Mouse (Mus musculus) forebrain, embryonic 11.5 days (tissue): ENCODE data around the gene Calhm5. TPM values are rescaled to one million over a fixed set of nuclear protein-coding genes. Genes with fewer than 3 reads are reported as not detected.

Experiments
- ATAC-seq: fragments of 200-750 bp; cut with Nextera tagmentation; replicated peaks from 2 replicates; pipeline ENCODE4 v1.8.0; 2017; ENCODE audit warnings: moderate TSS enrichment; ENCODE audit not compliant: low FRiP score
- DNase-seq: peaks from one replicate; pipeline ENCODE4 v3.0.0-alpha.2; 2017; ENCODE audit warnings: low spot score
- H3K27ac ChIP-seq: fragments of 300-500 bp; sonication (generic); 2 replicates; pipeline ENCODE4 v1.5.1; 2014; ENCODE audit warnings: low read depth, low read length
- H3K27me3 ChIP-seq: fragments of 300-500 bp; sonication (generic); 2 replicates; pipeline ENCODE4 v1.6.1; 2014; ENCODE audit warnings: mild to moderate bottlenecking, low read length, mixed read lengths; ENCODE audit not compliant: control insufficient read depth, insufficient read depth
- H3K36me3 ChIP-seq: fragments of 300-500 bp; sonication (generic); 2 replicates; pipeline ENCODE4 v1.6.1; 2014; ENCODE audit warnings: mild to moderate bottlenecking, low read length, moderate library complexity, mixed read lengths; ENCODE audit not compliant: control insufficient read depth, insufficient read depth
- H3K4me1 ChIP-seq: fragments of 300-500 bp; sonication (generic); replicated peaks from 2 replicates; pipeline ENCODE4 v1.6.1; 2014; ENCODE audit warnings: low read length, mixed read lengths; ENCODE audit not compliant: control insufficient read depth, insufficient read depth
- H3K4me2 ChIP-seq: fragments of 300-500 bp; sonication (generic); 2 replicates; pipeline ENCODE4 v1.6.1; 2014; ENCODE audit warnings: low read depth, mild to moderate bottlenecking, low read length, moderate library complexity, mixed read lengths; ENCODE audit not compliant: severe bottlenecking
- H3K4me3 ChIP-seq: fragments of 300-500 bp; sonication (generic); 2 replicates; pipeline ENCODE4 v1.5.1; 2014; ENCODE audit warnings: low read depth, low read length
- H3K9ac ChIP-seq: fragments of 300-500 bp; sonication (generic); 2 replicates; pipeline ENCODE4 v1.6.1; 2014; ENCODE audit warnings: low read length
- H3K9me3 ChIP-seq: fragments of 300-500 bp; sonication (generic); 2 replicates; pipeline ENCODE4 v1.6.1; 2016; ENCODE audit warnings: low read length, mixed read lengths; ENCODE audit not compliant: control insufficient read depth
- WGBS: fragments of 180-500 bp; shearing (Covaris S2); extraction: QIAGEN DNeasy Blood & Tissue Kit; methylation state at CpG from one replicate; pipeline ENCODE4 v1.1.7; 2014; 5-methylcytosine and 5-hydroxymethylcytosine counted together
- polyA plus RNA-seq: library from polyadenylated mRNA; unstranded; fragments of >200 nt; fragmentation: Nextera tagmentation; extraction: Ambion mirVana; gene quantifications from 2 replicates; pipeline ENCODE4 v1.2.1, GENCODE M21; 2014

Gene Calhm5
- polyA plus RNA-seq, 1 experiment from 2014 or later: 0.20 TPM

DNA sequence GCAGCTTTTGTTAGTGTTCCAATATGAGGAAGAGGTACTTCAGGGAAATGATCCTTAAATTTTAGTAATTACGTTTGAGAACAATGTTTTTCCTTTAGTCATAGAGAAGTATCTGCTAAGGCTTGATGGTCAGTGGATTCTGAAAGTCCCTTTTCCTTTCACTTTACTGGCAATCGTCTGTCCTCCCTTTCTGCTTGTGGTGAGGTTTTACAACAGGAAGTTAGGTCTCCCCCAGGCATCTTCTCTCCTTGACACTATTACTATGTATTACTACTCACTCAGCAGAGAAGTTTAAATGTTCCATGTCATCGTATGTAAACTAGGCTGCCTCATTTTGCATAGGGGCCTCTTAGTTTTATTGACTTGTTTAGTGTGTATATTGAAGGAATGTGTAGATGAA, 6.8 kb downstream of the Calhm5 start:
- Histone ChIP-seq H3K4me2 (no peak overlapping the region), H3K9ac (no peak overlapping the region), H3K36me3 (no peaks in the 10 kb centered on the region), H3K9me3 (no peaks in the 10 kb centered on the region), H3K27me3 (no peaks in the 10 kb centered on the region), H3K4me1 (no peaks in the 10 kb centered on the region), H3K4me3 (no peak overlapping the region), H3K27ac (no peak overlapping the region)
- no peak for DNase-seq
- WGBS: 80% methylated on average over 3 of the region's 3 CpGs
- ATAC-seq: no peak

DNA sequence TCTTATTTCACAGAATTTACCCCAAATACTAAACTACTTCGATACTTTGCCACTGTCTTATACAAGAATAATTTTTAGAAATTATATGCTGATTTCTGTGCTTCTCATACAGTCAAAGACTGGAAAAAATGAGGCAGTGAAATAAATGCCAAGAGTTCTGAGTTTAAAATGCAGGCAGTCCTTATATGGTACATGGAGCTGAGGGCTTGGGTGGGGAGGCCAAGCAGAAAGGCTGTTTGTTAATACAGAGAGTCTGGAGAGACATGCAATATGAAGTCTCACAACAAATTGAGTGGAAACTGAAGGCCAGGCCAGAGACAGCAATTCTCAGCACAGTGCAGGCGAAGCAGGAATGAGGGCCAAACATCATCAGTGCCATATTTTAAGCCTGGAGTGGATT, 7.8 kb downstream of the Calhm5 start:
- Histone ChIP-seq H3K9ac (no peak overlapping the region), H3K4me1 (no peaks in the 10 kb centered on the region), H3K36me3 (no peaks in the 10 kb centered on the region), H3K4me3 (no peak overlapping the region), H3K27me3 (no peaks in the 10 kb centered on the region), H3K9me3 (no peaks in the 10 kb centered on the region), H3K27ac (no peak overlapping the region), H3K4me2 (no peak overlapping the region)
- WGBS: 85% methylated on average over 2 of the region's 2 CpGs
- no peak for ATAC-seq
- no peak for DNase-seq

DNA sequence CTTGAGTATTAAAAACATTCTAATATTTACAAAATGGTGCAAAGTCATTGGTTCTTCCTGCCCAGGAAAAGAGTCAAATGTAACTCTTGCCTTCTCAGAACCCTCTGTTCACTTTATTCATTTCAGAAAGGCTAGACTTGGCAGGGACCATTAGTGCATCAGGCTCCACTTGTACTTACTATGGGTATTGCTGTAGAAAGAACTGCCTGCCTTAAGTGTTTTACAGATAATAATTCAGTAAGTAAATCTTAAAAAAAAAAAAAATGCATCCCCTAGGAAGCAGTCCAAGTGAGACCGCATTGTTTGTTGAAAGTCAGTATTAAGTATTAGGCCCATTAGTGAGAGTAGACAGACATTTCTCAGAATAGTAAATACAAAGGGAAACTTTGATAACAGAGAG, 9.8 kb downstream of the Calhm5 start:
- H3K4me3 ChIP-seq: no peak overlapping the region
- H3K27me3 ChIP-seq: no peaks in the 10 kb centered on the region
- no peaks in the 10 kb centered on the region for H3K36me3 ChIP-seq
- H3K27ac ChIP-seq: no peak overlapping the region
- H3K4me1 ChIP-seq: no peaks in the 10 kb centered on the region
- 100% methylated on average over 1 of the region's 1 CpGs for WGBS
- ATAC-seq (no peak), DNase-seq (no peak)
- H3K9ac ChIP-seq: no peak overlapping the region
- no peaks in the 10 kb centered on the region for H3K9me3 ChIP-seq
- H3K4me2 ChIP-seq: no peak overlapping the region

DNA sequence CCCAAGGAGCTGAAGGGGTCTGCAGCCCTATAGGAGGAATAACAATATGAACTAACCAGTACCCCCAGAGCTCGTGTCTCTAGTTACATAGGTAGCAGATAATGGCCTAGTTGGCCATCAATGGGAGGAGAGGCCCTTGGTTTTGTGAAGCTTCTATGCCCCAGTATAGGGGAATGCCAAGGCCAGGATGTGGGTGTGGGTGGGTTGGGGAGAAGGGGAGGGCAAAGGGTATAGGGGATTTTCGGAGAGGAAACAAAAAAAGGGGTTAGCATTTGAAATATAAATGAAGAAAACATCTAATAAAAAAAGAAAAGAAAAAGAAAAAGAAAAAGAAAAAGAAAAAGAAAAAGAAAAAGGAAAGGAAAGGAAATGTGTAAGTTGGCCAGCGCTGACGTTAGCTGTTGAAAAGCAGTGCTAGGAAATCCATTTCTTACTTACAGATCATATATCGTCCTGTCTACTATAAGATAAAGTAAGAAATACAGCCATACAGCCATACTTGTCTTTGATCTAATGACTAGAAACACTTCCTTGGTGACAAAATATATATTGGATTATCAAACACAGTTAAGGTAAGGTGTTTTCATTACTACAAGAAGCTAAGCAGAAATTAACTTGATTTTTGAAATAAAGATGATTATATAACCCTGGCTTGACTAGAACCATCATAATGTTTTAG, 21.7 kb downstream of the Calhm5 start:
- H3K4me3 ChIP-seq: no peak overlapping the region
- no peaks in the 10 kb centered on the region for H3K36me3 ChIP-seq
- DNase-seq (no peak), ATAC-seq (no peak)
- H3K4me1 ChIP-seq: no peaks in the 10 kb centered on the region
- 90% methylated on average over 5 of the region's 5 CpGs for WGBS
- H3K27ac ChIP-seq: no peak overlapping the region
- no peak overlapping the region for H3K4me2 ChIP-seq
- no peak overlapping the region for H3K9ac ChIP-seq
- H3K27me3 ChIP-seq: no peaks in the 10 kb centered on the region
- H3K9me3 ChIP-seq: no peaks in the 10 kb centered on the region

DNA sequence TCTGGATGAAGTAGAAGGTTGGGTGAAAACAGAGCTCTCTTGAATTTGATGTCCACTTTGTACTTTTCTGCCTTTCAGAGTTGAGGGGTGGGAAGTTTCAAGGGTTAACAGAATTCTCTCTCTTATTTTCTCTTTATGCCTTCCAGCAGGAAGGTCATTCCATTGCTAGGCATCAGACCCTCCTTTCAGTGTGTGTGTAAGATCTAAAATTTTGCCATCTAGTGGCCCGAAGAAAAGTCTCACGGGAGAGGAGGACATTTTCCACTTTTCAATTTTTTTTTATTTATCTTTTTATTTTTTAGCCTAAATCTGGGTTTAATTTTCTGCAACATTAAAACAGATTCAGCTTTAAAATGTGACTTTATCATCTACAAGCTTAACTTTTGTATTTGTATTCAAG, 24.7 kb downstream of the Calhm5 start:
- Histone ChIP-seq H3K36me3 (no peaks in the 10 kb centered on the region), H3K27me3 (no peaks in the 10 kb centered on the region), H3K27ac (no peak overlapping the region), H3K4me1 (no peaks in the 10 kb centered on the region), H3K9me3 (no peaks in the 10 kb centered on the region), H3K9ac (no peak overlapping the region), H3K4me3 (no peak overlapping the region), H3K4me2 (no peak overlapping the region)
- ATAC-seq (no peak), DNase-seq (no peak)
- 72% methylated on average over 2 of the region's 2 CpGs for WGBS

DNA sequence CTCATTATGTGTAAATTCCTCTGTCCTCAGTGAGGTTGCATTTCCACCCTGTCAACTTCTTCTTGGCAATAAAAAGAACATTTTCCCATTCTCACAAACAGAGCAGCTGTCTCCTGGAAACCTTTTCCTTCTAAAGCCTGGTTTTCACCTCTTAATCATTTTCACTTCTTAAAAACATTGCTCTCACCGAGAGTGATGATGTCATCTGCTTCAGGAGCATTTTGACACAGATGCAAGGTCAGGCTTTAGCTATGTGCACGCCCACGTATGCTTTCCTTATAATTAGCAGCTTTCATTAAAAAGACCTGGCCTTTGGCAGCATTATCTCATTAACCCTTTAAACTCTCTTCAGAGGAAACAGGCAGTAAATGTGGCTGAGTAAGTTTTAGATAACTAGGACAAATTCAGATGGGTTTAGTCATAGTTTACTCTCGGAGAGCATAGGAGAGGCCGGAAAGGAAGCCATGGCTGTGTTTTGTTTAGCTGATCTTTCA, 25.3 kb downstream of the Calhm5 start:
- DNase-seq: no peak
- Histone ChIP-seq H3K9ac (no peak overlapping the region), H3K27me3 (no peaks in the 10 kb centered on the region), H3K4me1 (no peaks in the 10 kb centered on the region), H3K36me3 (no peaks in the 10 kb centered on the region), H3K9me3 (no peaks in the 10 kb centered on the region), H3K4me3 (no peak overlapping the region), H3K4me2 (no peak overlapping the region), H3K27ac (no peak overlapping the region)
- peak; percentile 58; the same call in 1 of the 2 replicates for ATAC-seq
- WGBS: 47% methylated on average over 5 of the region's 5 CpGs

DNA sequence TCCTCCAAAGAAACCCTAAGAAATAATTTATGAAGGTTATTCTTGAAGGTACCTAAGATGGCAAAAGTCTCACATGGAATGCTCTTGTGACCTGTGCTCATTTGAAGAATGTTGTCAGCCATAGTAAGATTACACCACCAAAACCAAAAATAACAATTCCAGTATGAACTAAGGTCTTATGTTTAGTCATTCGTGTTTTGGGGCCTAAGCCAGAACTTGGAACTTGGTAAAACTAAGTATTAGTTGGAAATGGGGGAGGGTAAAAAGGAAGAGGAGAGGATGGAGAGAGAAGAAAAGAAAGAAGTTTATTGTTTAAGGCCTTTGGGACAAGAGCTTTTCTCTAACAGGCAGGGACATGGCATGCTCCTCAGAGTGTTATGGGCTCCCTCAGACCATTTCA, 26.7 kb downstream of the Calhm5 start:
- Histone ChIP-seq H3K27ac (no peak overlapping the region), H3K4me1 (no peaks in the 10 kb centered on the region), H3K9me3 (no peaks in the 10 kb centered on the region), H3K9ac (no peak overlapping the region), H3K4me3 (no peak overlapping the region), H3K36me3 (no peaks in the 10 kb centered on the region), H3K4me2 (no peak overlapping the region), H3K27me3 (no peaks in the 10 kb centered on the region)
- DNase-seq (no peak), ATAC-seq (no peak)
- 81% methylated on average over 1 of the region's 1 CpGs for WGBS

DNA sequence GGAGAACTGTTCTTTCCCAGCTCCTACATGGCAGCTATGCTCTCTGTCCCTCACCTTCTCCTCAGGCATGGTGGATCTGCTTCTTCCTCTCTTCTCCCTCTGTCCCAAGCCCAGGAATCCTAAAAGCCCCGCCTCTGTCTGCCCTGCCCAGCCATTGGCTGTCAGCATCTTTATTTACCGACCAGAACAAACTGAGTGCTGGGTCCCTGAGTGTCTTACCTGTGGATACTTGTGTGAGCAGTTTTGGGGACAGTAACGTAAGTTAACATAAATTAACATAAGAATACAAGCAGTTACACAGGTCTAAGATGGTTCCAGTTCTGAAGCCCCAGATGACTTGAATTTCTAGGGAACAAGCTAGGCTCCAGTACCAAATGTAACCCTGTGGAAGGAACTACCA, 29.7 kb downstream of the Calhm5 start:
- ATAC-seq: no peak
- no peaks in the 10 kb centered on the region for H3K4me1 ChIP-seq
- no peaks in the 10 kb centered on the region for H3K36me3 ChIP-seq
- H3K4me2 ChIP-seq: no peak overlapping the region
- no peak for DNase-seq
- H3K9ac ChIP-seq: no peak overlapping the region
- H3K4me3 ChIP-seq: no peak overlapping the region
- H3K27me3 ChIP-seq: no peaks in the 10 kb centered on the region
- H3K9me3 ChIP-seq: no peaks in the 10 kb centered on the region
- H3K27ac ChIP-seq: no peak overlapping the region
- 62% methylated on average over 3 of the region's 3 CpGs for WGBS

DNA sequence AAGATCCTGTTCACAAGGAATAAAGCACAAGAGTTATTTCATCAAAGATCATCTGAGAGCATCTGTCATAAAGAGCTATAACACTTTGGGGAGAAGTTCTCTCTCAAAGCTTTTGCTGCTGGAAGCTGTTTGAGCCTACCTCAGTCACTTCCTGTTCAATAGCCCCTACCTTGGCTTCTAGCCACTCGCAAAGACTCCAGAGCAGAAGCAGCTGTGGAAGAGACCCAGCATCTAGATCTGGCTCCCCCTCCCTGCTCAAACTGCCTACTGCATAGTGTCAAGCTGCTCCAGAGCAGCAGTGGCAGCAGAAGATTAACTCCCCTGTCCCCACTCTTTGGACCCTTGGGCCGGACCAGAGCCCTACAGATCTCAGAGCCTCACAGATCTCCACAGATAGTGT, 42.3 kb downstream of the Calhm5 start:
- ATAC-seq (no peak), DNase-seq (no peak)
- no peak overlapping the region for H3K4me2 ChIP-seq
- no peaks in the 10 kb centered on the region for H3K9me3 ChIP-seq
- no peaks in the 10 kb centered on the region for H3K4me1 ChIP-seq
- H3K27ac ChIP-seq: no peak overlapping the region
- H3K4me3 ChIP-seq: no peak overlapping the region
- WGBS: 91% methylated on average over 2 of the region's 2 CpGs
- no peaks in the 10 kb centered on the region for H3K27me3 ChIP-seq
- no peak overlapping the region for H3K9ac ChIP-seq
- H3K36me3 ChIP-seq: no peaks in the 10 kb centered on the region
